Mouse (Mus musculus): ENCODE results near the gene Sh3rf1.

The Sh3rf1 gene

GRCm38 (mm10) chr8:61223283-61223682 lies 389 bp upstream of the Sh3rf1 start:
- no peak for DNase-seq (ENCODE audit: low spot score in 2 of 2)

GRCm38 (mm10) chr8:61224380-61225092 lies 864 bp downstream of the Sh3rf1 start:
- peak; percentile 29 to 44 for DNase-seq (ENCODE audit: low spot score in 2 of 2)

DNA sequence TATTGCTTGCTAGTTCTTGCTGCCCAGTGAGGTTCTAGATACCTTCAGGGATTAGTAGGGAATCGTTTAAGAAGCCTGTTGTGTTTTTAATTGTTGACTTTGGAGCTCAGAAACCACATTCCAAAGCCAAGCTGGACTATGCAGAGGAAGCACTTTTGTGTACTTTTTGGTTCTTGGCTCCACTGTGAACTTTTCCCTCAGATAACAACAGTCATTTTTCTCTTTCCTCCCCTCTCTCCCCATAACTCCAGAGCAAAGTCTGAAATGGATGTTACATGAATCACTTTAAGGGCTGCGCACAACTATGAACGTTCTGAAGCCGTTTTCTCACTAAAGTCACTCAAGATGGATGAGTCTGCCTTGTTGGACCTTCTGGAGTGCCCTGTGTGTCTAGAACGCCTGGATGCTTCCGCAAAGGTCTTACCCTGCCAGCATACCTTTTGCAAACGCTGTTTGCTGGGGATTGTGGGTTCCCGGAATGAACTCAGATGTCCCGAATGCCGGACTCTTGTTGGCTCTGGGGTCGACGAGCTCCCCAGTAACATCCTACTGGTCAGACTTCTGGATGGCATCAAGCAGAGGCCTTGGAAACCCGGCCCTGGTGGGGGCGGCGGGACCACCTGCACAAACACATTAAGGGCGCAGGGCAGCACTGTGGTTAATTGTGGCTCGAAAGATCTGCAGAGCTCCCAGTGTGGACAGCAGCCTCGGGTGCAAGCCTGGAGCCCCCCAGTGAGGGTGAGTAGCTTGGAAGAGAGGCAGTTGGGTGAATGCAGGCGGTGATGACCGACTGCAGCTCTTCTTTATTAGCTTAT lies 2.1 kb downstream of the Sh3rf1 start:
- DNase-seq (ENCODE audit: low spot score in 2 of 2): no peak

DNA sequence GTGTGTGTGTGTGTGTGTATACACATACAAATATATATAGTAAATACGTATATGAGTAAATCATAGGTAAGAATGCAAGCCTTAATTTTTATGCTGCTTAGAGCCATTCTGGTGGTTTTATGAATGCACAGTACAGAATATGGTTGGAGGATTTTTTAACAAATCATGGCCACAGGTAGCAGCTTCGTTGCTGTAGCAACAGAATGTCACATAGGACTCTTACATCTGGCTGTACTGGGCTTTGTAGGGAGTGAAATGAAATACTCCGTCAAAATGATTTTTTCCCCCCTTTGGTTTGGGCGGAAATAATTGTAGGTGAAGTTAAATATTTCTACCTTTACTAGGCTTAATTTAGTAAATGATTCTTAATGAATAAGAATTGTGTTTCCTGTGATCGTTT lies 3.0 kb downstream of the Sh3rf1 start:
- DNase-seq (ENCODE audit: low spot score in 2 of 2): no peak

DNA sequence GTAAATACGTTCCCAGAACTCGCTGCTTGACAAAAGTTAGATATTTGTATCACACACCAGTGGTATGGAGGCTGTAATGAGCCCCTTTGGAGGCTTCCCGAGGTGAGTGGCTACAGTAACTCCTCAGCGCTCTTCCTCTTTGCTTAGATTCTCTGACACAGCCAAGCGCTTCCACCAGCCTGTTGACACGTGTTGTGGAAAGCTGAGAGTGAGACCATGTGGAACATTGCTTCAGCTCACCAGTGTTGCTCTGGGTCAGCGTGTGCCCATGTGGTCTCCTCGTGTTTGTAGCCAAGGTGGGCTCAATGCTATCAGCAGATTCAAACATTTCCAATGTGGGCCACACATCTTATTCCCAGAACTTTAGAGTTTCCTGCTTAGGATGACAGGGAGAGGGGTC lies 5.0 kb downstream of the Sh3rf1 start:
- DNase-seq (ENCODE audit: low spot score in 2 of 2): no peak

- DNase-seq (ENCODE audit: low spot score in 2 of 2): no peak
These were observed 6.0 kb downstream of the Sh3rf1 start for GRCm38 (mm10) chr8:61229511-61230195.

GRCm38 (mm10) chr8:61230881-61231755 lies 7.4 kb downstream of the Sh3rf1 start:
- no peak for DNase-seq (ENCODE audit: low spot score in 2 of 2)

- no peak for DNase-seq (ENCODE audit: low spot score in 2 of 2)
These were observed 11.8 kb downstream of the Sh3rf1 start for GRCm38 (mm10) chr8:61235499-61235898.

DNA sequence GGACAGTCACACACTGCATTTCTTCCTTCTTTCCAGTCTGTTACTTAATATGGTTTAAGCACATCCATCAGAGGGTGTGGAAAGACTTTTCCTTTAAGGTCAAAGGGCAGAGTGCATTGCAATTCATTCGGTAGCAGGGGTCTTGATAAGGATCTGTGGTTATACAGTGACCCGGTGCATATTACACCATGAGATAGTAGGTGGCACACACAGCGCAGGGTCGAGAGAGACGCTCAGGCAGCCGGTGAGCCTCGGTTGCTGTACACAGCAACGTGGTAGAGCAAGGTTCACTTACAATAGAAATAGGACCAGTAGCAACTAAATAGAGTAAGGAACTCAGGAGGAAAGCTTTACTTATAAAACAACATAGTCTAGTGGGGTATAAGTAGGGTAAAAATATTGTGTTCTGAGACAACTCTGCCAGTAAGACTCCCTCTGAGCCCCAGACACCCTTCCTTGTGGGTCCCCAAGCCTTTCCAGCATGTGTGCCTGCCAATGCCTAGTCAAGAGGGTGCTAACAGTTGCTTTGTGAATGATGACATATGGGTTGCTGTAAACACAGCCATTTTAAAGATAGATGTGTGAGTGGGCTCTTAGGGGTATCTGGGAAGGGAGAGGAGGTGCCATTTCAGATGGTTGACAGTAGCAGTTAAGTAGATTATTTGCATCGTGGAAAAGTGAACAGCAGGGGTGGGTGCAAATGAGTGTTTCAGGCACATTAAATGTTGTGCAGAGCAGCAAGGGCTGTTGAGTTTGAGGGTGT lies 13.0 kb downstream of the Sh3rf1 start:
- no peak for DNase-seq (ENCODE audit: low spot score in 2 of 2)

DNA sequence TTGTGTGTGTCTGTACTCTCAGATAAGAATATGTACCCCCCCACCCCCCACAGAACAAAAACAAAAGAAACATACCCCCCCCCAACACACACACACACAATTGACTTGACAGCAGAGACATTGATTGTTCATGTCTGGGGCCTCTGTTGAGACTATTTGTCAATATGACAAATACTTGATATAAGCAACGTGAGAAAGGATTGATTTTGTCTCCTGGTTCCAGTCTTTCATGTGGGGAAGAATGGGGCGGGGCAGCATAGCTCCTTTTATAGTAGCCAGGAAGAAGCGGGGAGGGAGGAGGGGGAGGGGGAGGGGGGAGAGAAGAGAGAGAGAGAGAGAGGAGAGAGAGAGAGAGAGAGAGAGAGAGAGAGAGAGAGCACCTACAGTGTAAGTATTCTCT lies 15.9 kb downstream of the Sh3rf1 start:
- DNase-seq (ENCODE audit: low spot score in 2 of 2): no peak

DNA sequence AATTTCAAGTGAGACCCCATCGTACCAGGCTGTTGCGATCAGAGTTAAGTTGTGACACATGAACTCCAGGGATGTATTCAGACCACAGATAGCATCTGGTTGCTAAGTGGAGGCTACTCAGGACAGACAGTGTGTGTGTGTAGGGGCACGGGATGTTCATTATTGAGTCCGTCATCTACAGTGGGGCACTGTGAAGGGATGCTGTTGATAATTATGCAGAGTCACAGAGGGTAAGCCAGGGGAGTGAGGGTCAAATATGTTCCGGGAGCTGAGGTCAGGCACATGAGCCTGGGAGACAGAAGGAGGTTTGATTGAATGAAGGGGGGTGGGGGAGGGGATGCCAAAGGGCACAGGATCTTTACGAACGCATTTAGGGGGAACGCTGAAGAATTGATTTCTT lies 17.6 kb downstream of the Sh3rf1 start:
- DNase-seq (ENCODE audit: low spot score in 2 of 2): no peak

DNA sequence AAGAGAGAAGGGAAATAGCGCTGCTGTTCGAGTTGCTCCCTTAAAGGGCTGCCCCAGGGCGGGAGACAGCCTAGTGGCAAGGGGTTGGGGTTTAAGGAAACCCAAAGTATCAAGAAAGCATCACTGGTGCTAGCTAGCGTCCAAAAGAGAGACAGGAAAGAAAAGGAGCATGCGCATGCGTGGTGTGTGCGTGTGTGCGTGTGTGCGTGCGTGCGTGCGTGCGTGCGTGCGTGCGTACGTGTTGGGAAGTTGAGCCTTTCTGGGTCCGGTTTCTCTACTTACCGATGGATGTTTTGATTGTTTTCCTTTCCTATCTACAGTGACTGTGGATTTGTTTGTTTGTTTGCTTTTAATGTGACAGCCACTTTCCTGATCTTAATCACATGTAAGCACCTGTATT lies 19.2 kb downstream of the Sh3rf1 start:
- no peak for DNase-seq (ENCODE audit: low spot score in 2 of 2)

GRCm38 (mm10) chr8:61243491-61243890 lies 19.8 kb downstream of the Sh3rf1 start:
- DNase-seq (ENCODE audit: low spot score in 2 of 2): no peak

DNA sequence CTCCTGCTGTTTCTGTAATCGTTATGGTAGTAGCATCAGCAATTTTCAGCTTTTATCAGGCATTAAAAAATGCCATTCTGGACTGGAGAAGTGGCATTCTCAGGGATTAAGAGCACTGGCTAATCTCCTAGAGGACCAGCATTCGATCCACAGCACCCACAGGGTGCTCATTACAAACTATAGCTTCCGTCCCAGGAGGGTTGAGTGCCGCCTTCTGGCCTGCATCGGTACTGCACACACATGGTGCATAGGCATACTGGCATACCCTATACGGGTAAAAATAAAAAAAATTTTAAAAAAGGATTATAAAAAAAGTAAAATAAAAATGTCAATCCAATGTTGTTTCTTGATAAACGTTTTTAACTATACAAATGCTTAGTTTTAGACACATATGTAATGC lies 20.5 kb downstream of the Sh3rf1 start:
- DNase-seq (ENCODE audit: low spot score in 2 of 2): no peak

- DNase-seq (ENCODE audit: low spot score in 2 of 2): no peak
These were observed 23.8 kb downstream of the Sh3rf1 start for GRCm38 (mm10) chr8:61247270-61248025.

DNA sequence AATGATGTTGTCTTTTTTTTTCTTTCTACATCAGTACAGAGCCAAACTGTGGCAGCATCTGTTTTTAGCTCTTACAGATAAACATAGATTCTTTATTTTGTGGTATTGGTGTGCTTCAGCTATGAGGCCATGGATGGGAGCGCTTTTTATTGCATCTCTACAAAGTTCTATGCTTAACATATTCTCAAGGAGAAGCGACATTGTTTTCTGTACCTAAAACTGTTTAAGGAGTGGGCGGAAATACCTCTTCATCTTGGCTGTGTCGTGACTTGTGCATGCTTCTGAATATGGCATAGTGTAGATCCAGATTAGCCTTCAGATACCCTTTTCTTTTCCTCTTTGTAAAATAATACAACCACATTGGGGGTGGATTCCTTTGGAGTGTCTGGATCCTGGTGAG lies 25.8 kb downstream of the Sh3rf1 start:
- no peak for DNase-seq (ENCODE audit: low spot score in 2 of 2)

- no peak for DNase-seq (ENCODE audit: low spot score in 2 of 2)
These were observed 30.5 kb downstream of the Sh3rf1 start for GRCm38 (mm10) chr8:61254196-61254595.

DNA sequence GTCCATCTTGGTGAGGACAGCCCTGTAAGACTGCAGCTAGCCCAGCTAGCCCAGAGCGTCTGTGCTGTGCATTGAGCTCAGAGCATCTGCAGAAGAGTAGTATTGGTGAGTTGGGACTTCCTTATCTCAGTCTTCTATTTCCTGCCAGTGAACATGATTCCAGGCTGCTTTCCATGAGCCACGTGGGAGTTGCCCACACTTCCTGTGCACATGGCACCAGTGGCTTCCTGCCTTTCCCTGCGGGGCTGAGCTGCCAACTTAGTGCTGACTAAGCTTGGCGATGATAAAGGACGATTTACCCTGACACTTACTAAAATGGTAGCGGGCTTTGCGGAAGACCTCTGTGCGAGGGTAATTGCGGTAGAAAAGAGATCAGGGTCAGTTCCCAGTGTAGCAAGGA lies 35.2 kb downstream of the Sh3rf1 start:
- no peak for DNase-seq (ENCODE audit: low spot score in 2 of 2)

DNA sequence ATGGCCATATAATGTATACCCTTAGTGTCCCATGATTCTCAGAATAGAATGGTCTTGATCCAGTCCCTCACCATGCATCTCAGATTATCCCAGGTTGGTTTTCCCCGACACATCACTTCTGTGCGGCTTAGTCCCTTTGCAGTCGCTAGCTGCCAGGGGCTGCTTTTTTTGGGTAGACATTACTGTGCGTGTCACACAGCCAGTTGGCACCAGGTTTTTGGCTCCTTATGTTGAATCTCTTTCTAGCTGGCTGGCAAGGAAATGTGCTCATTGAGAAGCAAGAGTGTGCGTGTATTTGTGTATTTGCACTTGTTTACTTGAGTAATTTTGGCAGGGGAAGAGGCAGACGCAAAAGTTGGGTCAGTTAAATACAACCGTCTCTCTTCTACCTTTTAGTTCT lies 35.9 kb downstream of the Sh3rf1 start:
- no peak for DNase-seq (ENCODE audit: low spot score in 2 of 2)

DNA sequence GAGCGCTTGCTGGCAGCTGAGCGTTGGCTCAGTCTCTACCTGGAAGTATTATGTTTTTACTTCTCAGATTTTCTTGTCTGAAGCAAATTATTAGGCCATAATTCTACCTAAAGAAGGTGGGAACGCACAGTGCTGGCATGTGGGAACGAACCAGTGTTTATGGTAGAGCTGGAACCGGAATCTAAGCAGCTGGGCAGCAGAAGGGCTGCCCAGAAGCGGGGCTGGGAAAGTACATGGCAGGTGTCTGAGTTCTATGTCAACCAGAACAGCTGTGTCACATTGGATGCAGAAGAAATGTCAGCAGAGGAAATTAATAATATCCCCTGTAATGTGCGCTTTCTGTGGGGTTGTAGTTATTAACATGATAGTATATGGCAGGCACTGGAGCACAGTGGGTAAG lies 36.9 kb downstream of the Sh3rf1 start:
- DNase-seq (ENCODE audit: low spot score in 2 of 2): no peak

All from frontal cortex, postnatal 25 days (tissue).